Mouse (Mus musculus) neural tube, embryonic 14.5 days (tissue): Measurements from ENCODE around the gene Secisbp2l. TPM values are rescaled to one million over a fixed set of nuclear protein-coding genes. Genes with fewer than 3 reads are reported as not detected.

Experiments used
- ATAC-seq: fragments of 200-750 bp; cut with Nextera tagmentation; 2 replicates; pipeline ENCODE4 v1.8.0; 2017; ENCODE audit warnings: low read depth, mild to moderate bottlenecking, moderate TSS enrichment, moderate library complexity
- H3K27ac ChIP-seq: fragments of 300-500 bp; sonication (generic); 2 replicates; pipeline ENCODE4 v1.5.1; 2014; ENCODE audit warnings: low read depth, mild to moderate bottlenecking, control low read depth, low read length, moderate library complexity, mixed read lengths
- H3K27me3 ChIP-seq: fragments of 300-500 bp; sonication (generic); 2 replicates; pipeline ENCODE4 v1.6.1; 2014; ENCODE audit warnings: low read length; ENCODE audit not compliant: control insufficient read depth, insufficient read depth
- H3K36me3 ChIP-seq: fragments of 300-500 bp; sonication (generic); 2 replicates; pipeline ENCODE4 v1.6.1; 2014; ENCODE audit warnings: low read length, mixed read lengths; ENCODE audit not compliant: control insufficient read depth, insufficient read depth
- H3K4me1 ChIP-seq: fragments of 300-500 bp; sonication (generic); 2 replicates; pipeline ENCODE4 v1.6.1; 2014; ENCODE audit warnings: low read length; ENCODE audit not compliant: control insufficient read depth, insufficient read depth
- H3K4me2 ChIP-seq: fragments of 300-500 bp; sonication (generic); 2 replicates; pipeline ENCODE4 v1.6.1; 2014; ENCODE audit warnings: mild to moderate bottlenecking, low read depth, low read length, control low read depth
- H3K4me3 ChIP-seq: fragments of 300-500 bp; sonication (generic); 2 replicates; pipeline ENCODE4 v1.5.1; 2014; ENCODE audit warnings: low read depth, low read length, control low read depth, mixed read lengths
- H3K9ac ChIP-seq: fragments of 300-500 bp; sonication (generic); replicated peaks from 2 replicates; pipeline ENCODE4 v1.6.1; 2014; ENCODE audit warnings: low read depth, mild to moderate bottlenecking, control low read depth, low read length, mixed read lengths
- H3K9me3 ChIP-seq: fragments of 300-500 bp; sonication (generic); 2 replicates; pipeline ENCODE4 v1.6.1; 2016; ENCODE audit warnings: low read length; ENCODE audit not compliant: control insufficient read depth
- WGBS: fragments of 180-500 bp; shearing (Covaris S2); extraction: QIAGEN DNeasy Blood & Tissue Kit; methylation state at CpG from one replicate; pipeline ENCODE4 v1.1.7; 2014; 5-methylcytosine and 5-hydroxymethylcytosine counted together
- polyA plus RNA-seq: library from polyadenylated mRNA; unstranded; fragments of >200 nt; fragmentation: Nextera tagmentation; extraction: Ambion mirVana; gene quantifications from 2 replicates; pipeline ENCODE4 v1.2.1, GENCODE M21; 2014

Secisbp2l gene
- polyA plus RNA-seq, 1 experiment from 2014 or later = 42.1 TPM

DNA sequence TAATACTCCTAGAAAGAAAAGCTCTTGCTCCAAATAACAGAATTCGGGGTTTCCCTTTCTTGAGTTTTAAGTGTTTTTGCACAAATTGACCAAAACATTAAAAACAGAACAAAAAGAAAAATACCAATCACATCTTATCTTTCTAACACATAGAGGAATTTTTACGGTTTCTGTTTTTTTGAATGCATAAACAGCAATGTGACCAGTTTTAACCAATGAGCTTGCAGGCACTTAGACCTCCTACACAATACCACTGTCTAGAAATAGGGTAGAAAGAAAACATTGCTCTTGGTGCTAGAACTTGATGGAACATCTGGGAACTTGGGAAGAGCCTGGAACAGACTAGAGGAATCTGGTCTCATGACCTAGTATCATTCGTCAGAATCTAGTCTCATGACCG is 7.6 kb upstream of the Secisbp2l start:
- Histone ChIP-seq H3K4me3 (no peak overlapping the region), H3K4me2 (no peak overlapping the region), H3K9me3 (no peaks in the 10 kb centered on the region), H3K36me3 (no peaks in the 10 kb centered on the region), H3K27ac (no peak overlapping the region), H3K9ac (no peak overlapping the region), H3K4me1 (no peaks in the 10 kb centered on the region), H3K27me3 (no peaks in the 10 kb centered on the region)
- WGBS = 95% methylated on average over 4 of the region's 4 CpGs
- no peak for ATAC-seq

DNA sequence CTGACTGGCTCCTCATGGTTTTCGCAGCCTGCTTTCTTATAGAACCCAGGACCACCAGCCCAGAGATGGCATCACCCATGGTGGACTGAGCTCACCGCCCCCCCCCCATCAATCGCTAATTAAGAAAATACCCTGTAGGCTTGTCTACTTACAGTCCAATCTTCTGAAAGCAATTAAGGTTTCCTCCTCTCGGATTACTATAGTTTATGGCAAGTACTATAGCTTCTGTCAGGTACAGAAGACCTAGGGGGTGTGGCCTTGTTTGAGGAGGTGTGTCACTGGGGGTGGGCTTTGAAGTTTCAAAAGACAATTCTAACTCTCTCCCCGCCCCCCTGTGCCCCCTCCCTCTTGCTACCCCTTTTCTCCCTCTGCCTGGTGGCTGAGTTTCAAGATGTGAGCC is 6.6 kb upstream of the Secisbp2l start:
- ATAC-seq = no peak
- WGBS = 55% methylated on average over 5 of the region's 5 CpGs
- Histone ChIP-seq H3K27ac (no peak overlapping the region), H3K4me2 (no peak overlapping the region), H3K27me3 (no peaks in the 10 kb centered on the region), H3K36me3 (no peaks in the 10 kb centered on the region), H3K4me1 (no peaks in the 10 kb centered on the region), H3K4me3 (no peak overlapping the region), H3K9ac (no peak overlapping the region), H3K9me3 (no peaks in the 10 kb centered on the region)

DNA sequence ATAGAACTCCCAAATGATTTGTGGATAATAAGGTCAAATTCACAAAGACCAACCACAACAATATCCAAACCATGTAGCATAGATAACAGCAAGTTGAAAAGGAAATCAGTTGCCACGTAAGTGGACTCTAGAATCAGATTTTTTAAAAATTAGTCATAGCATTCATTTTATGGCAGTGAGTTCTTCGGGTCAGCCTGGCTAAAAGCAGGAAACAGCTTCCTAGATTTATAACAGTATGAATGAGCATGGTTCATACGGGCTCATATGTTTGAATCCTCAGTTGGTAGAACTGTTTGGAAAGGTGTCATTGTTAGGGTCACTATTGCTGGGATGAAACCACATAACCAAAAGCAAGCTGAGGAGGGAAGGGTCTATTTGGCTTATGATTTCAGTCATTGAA is 6.1 kb upstream of the Secisbp2l start:
- H3K9ac ChIP-seq = no peak overlapping the region
- ATAC-seq = no peak
- H3K4me1 ChIP-seq = no peaks in the 10 kb centered on the region
- WGBS = 82% methylated on average over 3 of the region's 3 CpGs
- no peaks in the 10 kb centered on the region for H3K9me3 ChIP-seq
- no peak overlapping the region for H3K4me2 ChIP-seq
- H3K4me3 ChIP-seq = no peak overlapping the region
- H3K27me3 ChIP-seq = no peaks in the 10 kb centered on the region
- H3K36me3 ChIP-seq = no peaks in the 10 kb centered on the region
- no peak overlapping the region for H3K27ac ChIP-seq

DNA sequence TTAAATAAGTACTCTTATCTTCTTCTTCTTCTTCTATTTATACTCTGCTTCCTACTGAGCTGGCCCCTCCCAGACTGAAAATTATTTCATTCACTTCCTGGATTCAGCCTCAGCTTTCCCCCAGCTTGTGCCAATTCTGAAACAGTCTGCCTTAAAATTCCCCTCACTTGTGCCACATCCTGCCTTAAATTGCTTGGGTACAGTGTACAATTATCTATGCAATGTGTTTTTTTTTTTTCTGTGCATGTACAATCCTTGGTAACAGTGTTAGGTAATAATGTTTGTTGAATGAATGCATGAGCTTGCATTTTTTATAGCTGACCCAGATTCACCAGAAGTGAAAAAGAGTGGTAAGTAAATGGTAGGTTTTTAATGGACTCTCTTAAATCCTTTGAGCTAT is 5.7 kb upstream of the Secisbp2l start:
- Histone ChIP-seq H3K27ac (no peak overlapping the region), H3K4me2 (no peak overlapping the region), H3K4me1 (no peaks in the 10 kb centered on the region), H3K9ac (no peak overlapping the region), H3K27me3 (no peaks in the 10 kb centered on the region), H3K36me3 (no peaks in the 10 kb centered on the region), H3K9me3 (no peaks in the 10 kb centered on the region), H3K4me3 (no peak overlapping the region)
- ATAC-seq = no peak

DNA sequence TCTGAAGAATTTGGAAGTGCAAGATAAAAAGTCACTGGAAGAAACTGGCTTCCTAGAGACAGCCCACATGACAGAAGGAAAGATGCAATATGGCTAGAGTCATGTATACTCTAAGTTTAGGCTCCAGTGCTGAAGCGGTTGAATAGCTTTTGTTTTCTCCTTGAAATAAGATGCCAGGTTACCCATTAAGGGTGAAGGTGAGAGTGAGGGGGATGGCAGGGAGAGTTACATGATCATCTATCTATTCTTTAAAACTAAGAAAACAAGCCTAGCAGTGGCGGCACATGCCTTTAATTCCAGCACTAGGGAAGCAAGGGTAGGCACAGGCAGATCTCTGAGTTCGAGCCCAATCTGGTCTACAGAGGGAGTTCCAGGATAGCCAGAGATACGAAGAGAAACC is 2.4 kb upstream of the Secisbp2l start:
- Histone ChIP-seq H3K27ac (no peak overlapping the region), H3K4me3 (no peak overlapping the region), H3K9ac (no peak overlapping the region), H3K27me3 (no peaks in the 10 kb centered on the region), H3K9me3 (no peaks in the 10 kb centered on the region), H3K4me2 (no peak overlapping the region), H3K4me1 (peaks cover 13% of the 10 kb centered on the region), H3K36me3 (no peaks in the 10 kb centered on the region)
- no peak for ATAC-seq
- WGBS = 69% methylated on average over 4 of the region's 4 CpGs

DNA sequence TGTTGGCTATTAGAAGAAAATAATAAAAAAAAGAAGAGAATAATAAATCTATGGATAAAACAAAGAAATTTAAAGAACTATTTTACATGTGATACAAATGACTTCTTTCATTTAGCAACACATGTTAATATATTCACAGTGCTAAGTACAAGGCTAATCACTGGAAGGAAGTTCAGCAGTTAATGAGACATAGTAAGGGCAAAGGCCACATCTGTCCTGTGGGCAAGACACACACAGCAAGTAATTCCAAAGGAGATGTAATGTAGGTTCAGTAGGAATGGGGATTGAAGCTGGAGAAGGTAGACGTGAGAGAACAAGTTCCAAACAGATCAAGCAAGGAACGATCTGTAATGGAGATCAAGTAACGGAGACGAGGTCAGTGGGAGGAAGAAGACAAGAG is 1.7 kb upstream of the Secisbp2l start:
- no peak overlapping the region for H3K9ac ChIP-seq
- ATAC-seq = no peak
- 82% methylated on average over 4 of the region's 4 CpGs for WGBS
- no peak overlapping the region for H3K4me2 ChIP-seq
- H3K9me3 ChIP-seq = no peaks in the 10 kb centered on the region
- H3K4me3 ChIP-seq = no peak overlapping the region
- no peaks in the 10 kb centered on the region for H3K27me3 ChIP-seq
- peaks cover 13% of the 10 kb centered on the region for H3K4me1 ChIP-seq
- H3K27ac ChIP-seq = no peak overlapping the region
- no peaks in the 10 kb centered on the region for H3K36me3 ChIP-seq

DNA sequence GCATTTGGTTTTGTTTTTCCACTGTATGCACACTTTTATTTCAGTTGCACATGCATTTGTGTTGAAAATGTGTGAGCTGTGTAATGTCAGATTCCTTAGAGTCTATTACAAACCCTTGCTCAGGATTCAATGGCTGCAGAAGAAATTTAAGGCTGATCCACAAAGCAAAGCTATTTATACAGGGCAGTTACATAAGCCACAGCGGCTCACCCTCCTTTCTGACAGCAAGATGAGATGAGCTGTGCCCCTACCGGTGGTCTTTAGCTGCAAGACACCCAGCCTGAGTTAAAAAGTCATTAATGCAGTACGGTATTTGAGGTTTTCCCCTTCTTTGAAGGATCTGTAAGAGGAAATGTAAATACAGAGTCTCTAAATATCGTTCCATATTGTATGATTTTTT is 1.2 kb upstream of the Secisbp2l start:
- WGBS = 60% methylated on average over 4 of the region's 4 CpGs
- ATAC-seq = no peak
- peaks cover 13% of the 10 kb centered on the region for H3K4me1 ChIP-seq

DNA sequence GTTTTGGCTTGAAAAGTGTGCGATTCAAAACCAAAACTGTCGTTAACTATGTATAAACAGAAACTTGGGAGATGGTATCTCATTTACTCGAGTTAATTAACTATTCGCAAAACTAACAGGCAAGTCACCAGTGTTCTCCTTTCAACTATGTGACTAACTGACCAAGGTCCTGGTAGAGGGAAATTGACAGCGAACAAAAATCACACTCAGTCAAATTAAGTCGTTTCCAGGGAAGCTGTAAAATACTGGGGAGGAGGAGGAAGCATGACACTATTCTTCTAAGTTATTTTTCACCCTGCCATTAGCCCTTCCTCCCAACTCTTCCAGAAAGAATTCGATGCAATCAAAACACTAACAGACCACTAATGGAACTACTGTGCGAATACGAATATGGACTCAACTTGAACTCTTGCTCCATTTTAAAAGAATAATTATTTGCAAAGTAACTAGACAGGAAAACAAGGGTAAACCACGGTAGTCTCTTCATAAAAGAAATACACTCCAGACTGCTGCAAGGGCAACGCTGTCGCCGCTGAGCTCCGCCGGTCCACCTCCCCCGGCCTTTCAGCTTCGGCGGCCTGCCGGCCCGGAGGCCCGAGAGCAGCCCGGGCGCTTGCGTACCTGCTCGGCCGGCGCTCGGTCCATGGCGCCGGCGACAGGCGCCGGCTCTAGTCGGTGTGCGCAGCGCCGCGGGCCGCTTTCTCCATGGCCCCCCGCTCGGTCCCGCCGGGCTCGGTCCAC is 522 bp downstream of the Secisbp2l start:
- H3K4me3 ChIP-seq = peak overlapping the region; percentile 80
- peak overlapping the region; percentile 71 for H3K4me2 ChIP-seq
- 3% methylated on average over 44 of the region's 44 CpGs for WGBS
- H3K27me3 ChIP-seq = no peaks in the 10 kb centered on the region
- ATAC-seq = no peak; the same call in 1 of the 2 replicates
- H3K9me3 ChIP-seq = no peaks in the 10 kb centered on the region
- peak overlapping the region; percentile 76 for H3K27ac ChIP-seq
- peaks cover 13% of the 10 kb centered on the region for H3K4me1 ChIP-seq
- H3K9ac ChIP-seq = peak overlapping the region; percentile 94
- H3K36me3 ChIP-seq = no peaks in the 10 kb centered on the region

More for the DNA sequence above, 1.2 kb upstream of the Secisbp2l start:
- Histone ChIP-seq H3K4me3 (no peak overlapping the region), H3K27me3 (no peaks in the 10 kb centered on the region), H3K9ac (no peak overlapping the region), H3K36me3 (no peaks in the 10 kb centered on the region), H3K9me3 (no peaks in the 10 kb centered on the region), H3K4me2 (no peak overlapping the region), H3K27ac (no peak overlapping the region)

DNA sequence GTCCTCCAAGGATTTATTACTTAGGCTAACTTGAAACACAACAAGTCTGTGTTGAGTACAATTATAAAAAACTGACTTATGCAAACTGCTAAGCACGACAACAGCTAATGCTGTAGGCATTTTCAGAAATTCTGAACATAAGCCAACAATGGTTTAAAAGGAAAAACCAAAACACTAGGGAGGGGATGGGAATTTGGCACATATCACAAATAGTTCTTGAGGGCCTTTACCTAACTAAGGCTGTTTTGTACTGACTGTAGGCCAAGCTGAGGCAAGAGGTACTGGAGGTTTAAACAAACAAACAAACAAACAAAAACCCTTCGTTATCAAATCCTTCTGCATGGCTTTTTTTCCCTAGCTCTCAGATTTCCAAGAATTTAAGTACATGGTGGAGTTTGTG is 1.7 kb downstream of the Secisbp2l start:
- ATAC-seq = no peak
- no peaks in the 10 kb centered on the region for H3K36me3 ChIP-seq
- no peaks in the 10 kb centered on the region for H3K27me3 ChIP-seq
- peak overlapping the region; percentile 71; the same call in 1 of the 2 replicates for H3K4me2 ChIP-seq
- no peaks in the 10 kb centered on the region for H3K9me3 ChIP-seq
- no peak overlapping the region; the same call in 1 of the 2 replicates for H3K4me3 ChIP-seq
- no peak overlapping the region for H3K9ac ChIP-seq
- WGBS = 86% methylated on average over 2 of the region's 2 CpGs
- H3K27ac ChIP-seq = no peak overlapping the region
- peaks cover 13% of the 10 kb centered on the region for H3K4me1 ChIP-seq
